Mouse (Mus musculus) cerebellum, adult 2 months (tissue): ENCODE data around the gene Sdhaf2. TPM values are rescaled to one million over a fixed set of nuclear protein-coding genes. Genes with fewer than 3 reads are reported as not detected.

Source experiments
- DNase-seq, 2 experiments: peaks; one replicate each; pipeline ENCODE4 v3.0.0; 2021
- H3K27ac ChIP-seq: fragments of 200-500 bp; 2 replicates; pipeline ENCODE4 v1.5.1; 2012; ENCODE audit warnings: low read length, control low read depth, inconsistent platforms; ENCODE audit not compliant: insufficient read depth
- H3K27me3 ChIP-seq: fragments of 200-500 bp; 2 replicates; pipeline ENCODE4 v1.6.1; 2012; ENCODE audit warnings: inconsistent platforms, mild to moderate bottlenecking, low read length, moderate library complexity; ENCODE audit not compliant: control insufficient read depth, insufficient read depth
- H3K4me1 ChIP-seq: fragments of 200-500 bp; 2 replicates; pipeline ENCODE4 v1.6.1; 2011; ENCODE audit warnings: low read length; ENCODE audit not compliant: control insufficient read depth, insufficient read depth
- H3K4me3 ChIP-seq: fragments of 200-500 bp; replicated peaks from 2 replicates; pipeline ENCODE3; 2011; ENCODE audit warnings: mild to moderate bottlenecking, low read depth, low read length, control low read depth; ENCODE audit not compliant: insufficient read depth
- CTCF ChIP-seq: fragments of 200-500 bp; IDR thresholded peaks from 2 replicates; pipeline ENCODE4 v1.5.1; 2011; ENCODE audit warnings: low read depth, mild to moderate bottlenecking, control low read depth, low read length, moderate library complexity, borderline replicate concordance; ENCODE audit not compliant: insufficient read depth
- POLR2A ChIP-seq: fragments of 200-500 bp; IDR thresholded peaks from 2 replicates; pipeline ENCODE4 v1.6.1; 2011; ENCODE audit warnings: low read length, control low read depth, borderline replicate concordance; ENCODE audit not compliant: insufficient read depth
- WGBS: fragments of 180-500 bp; shearing (Covaris S2); methylation state at CpG from one replicate; pipeline ENCODE4 v1.1.7; 2018; 5-methylcytosine and 5-hydroxymethylcytosine counted together
- polyA plus RNA-seq: library from polyadenylated mRNA; depleted of rRNA; stranded (reverse); fragments of >200 nt; gene quantifications from 2 replicates; pipeline ENCODE4 v1.2.3, GENCODE M21; 2012

Gene Sdhaf2
- polyA plus RNA-seq, 1 experiment: 61.5 TPM

- H3K27me3 ChIP-seq: no peaks in the 10 kb centered on the region
- no peaks in the 10 kb centered on the region for H3K4me1 ChIP-seq
- DNase-seq: no peak
- H3K4me3 ChIP-seq: no peak overlapping the region
- WGBS: 75% methylated on average over 2 of the region's 2 CpGs
- no peak for TF ChIP-seq CTCF
- no peak for TF ChIP-seq POLR2A
- H3K27ac ChIP-seq: no peak overlapping the region
These were observed 31.5 kb upstream of the Sdhaf2 start for GRCm38 (mm10) chr19:10557430-10557829.

- H3K4me1 ChIP-seq: no peaks in the 10 kb centered on the region
- TF ChIP-seq CTCF (no peak), POLR2A (no peak)
- no peak overlapping the region for H3K27ac ChIP-seq
- H3K27me3 ChIP-seq: no peaks in the 10 kb centered on the region
- 70% methylated on average over 2 of the region's 2 CpGs for WGBS
- no peak for DNase-seq
- no peak overlapping the region for H3K4me3 ChIP-seq
These were observed 31.1 kb upstream of the Sdhaf2 start for GRCm38 (mm10) chr19:10557001-10557400.

GRCm38 (mm10) chr19:10555624-10556510 lies 29.9 kb upstream of the Sdhaf2 start, which contains the start of gene Tmem216:
Tmem216 (minus strand) TSS chr19:10556238.
- Histone ChIP-seq H3K27me3 (no peaks in the 10 kb centered on the region), H3K4me3 (peak within 1 kb of the TSS; percentile 64), H3K27ac (peak within 1 kb of the TSS; percentile 24; the same call in 1 of the 2 replicates), H3K4me1 (no peaks in the 10 kb centered on the region)
- DNase-seq: peak; percentile 86 to 88
- TF ChIP-seq CTCF (no peak), POLR2A (peak; percentile 49; the same call in 1 of the 2 replicates)
- under 1% methylated on average over 43 of the region's 43 CpGs for WGBS

- H3K4me3 ChIP-seq: no peak overlapping the region
- H3K4me1 ChIP-seq: no peaks in the 10 kb centered on the region
- no peaks in the 10 kb centered on the region for H3K27me3 ChIP-seq
- H3K27ac ChIP-seq: no peak overlapping the region
- DNase-seq: no peak
- 91% methylated on average over 5 of the region's 5 CpGs for WGBS
- TF ChIP-seq CTCF (no peak), POLR2A (no peak)
These were observed 13.5 kb upstream of the Sdhaf2 start for GRCm38 (mm10) chr19:10539454-10539853.

- DNase-seq: no peak
- WGBS: 96% methylated on average over 1 of the region's 1 CpGs
- TF ChIP-seq CTCF: no peak
- TF ChIP-seq POLR2A: no peak
These were observed 4.1 kb upstream of the Sdhaf2 start for GRCm38 (mm10) chr19:10530082-10530481.

GRCm38 (mm10) chr19:10525106-10525901 lies 638 bp downstream of the Sdhaf2 start, which contains the start of gene Cpsf7:
Cpsf7 (plus strand) TSS chr19:10525266.
- Histone ChIP-seq H3K4me3 (peak within 1 kb of the TSS; percentile 92), H3K27ac (peak within 1 kb of the TSS; percentile 86), H3K27me3 (no peaks in the 10 kb centered on the region), H3K4me1 (no peaks in the 10 kb centered on the region)
- under 1% methylated on average over 82 of the region's 93 CpGs for WGBS
- peak; percentile 89 to 92 for DNase-seq
- TF ChIP-seq POLR2A (peak; percentile 47; the same call in 1 of the 2 replicates), CTCF (no peak)

More at GRCm38 (mm10) chr19:10530082-10530481, 4.1 kb upstream of the Sdhaf2 start:
- Histone ChIP-seq H3K4me3 (no peak overlapping the region), H3K27ac (no peak overlapping the region), H3K27me3 (no peaks in the 10 kb centered on the region), H3K4me1 (no peaks in the 10 kb centered on the region)

GRCm38 (mm10) chr19:10524784-10525105 lies 1.2 kb downstream of the Sdhaf2 start:
- Histone ChIP-seq H3K27ac (peak overlapping the region; percentile 86), H3K4me1 (no peaks in the 10 kb centered on the region), H3K27me3 (no peaks in the 10 kb centered on the region), H3K4me3 (peak overlapping the region; percentile 92)
- TF ChIP-seq CTCF (no peak), POLR2A (no peak)
- DNase-seq: no peak
- under 1% methylated on average over 19 of the region's 19 CpGs for WGBS
